Mouse (Mus musculus) activated CD4-positive, CD25-positive, alpha-beta regulatory T cell, adult 4 months (primary cell): ENCODE measurements around the gene Lyzl6. TPM values are rescaled to one million over a fixed set of nuclear protein-coding genes. Genes with fewer than 3 reads are reported as not detected.
"Not testable (repeated sequence)": the region's sequence is repeated elsewhere in the genome, so short reads cannot be mapped to it uniquely, and the experiment has no call there.

Experiments
- ATAC-seq: one replicate; pipeline ENCODE4 v1.8.0; 2017
- polyA plus RNA-seq, 2 experiments: library from polyadenylated mRNA; unstranded; fragments of 100-300 nt; shearing (Covaris generic); gene quantifications; one replicate each; pipeline ENCODE4 v1.2.1; 2017

Gene Lyzl6
- not detected for polyA plus RNA-seq

GRCm38 (mm10) chr11:103638790-103639189 is at the start of gene Lyzl6:
Gene Lyzl6 (minus strand): TSS chr11:103638890.
- ATAC-seq, result no peak

GRCm38 (mm10) chr11:103686706-103687105 is 48.0 kb upstream of the Lyzl6 start:
- no peak for ATAC-seq

- ATAC-seq, result no peak
Observed at GRCm38 (mm10) chr11:103685261-103685736, 46.6 kb upstream of the Lyzl6 start.

GRCm38 (mm10) chr11:103683667-103684334 is 45.1 kb upstream of the Lyzl6 start:
- ATAC-seq, result no peak

- ATAC-seq, result not testable (repeated sequence)
Observed at GRCm38 (mm10) chr11:103677042-103677441, 38.4 kb upstream of the Lyzl6 start.

GRCm38 (mm10) chr11:103675556-103675955 is 36.9 kb upstream of the Lyzl6 start:
- no peak for ATAC-seq

- no peak for ATAC-seq
Observed at GRCm38 (mm10) chr11:103666907-103667426, 28.3 kb upstream of the Lyzl6 start.

GRCm38 (mm10) chr11:103666181-103666906 is 27.7 kb upstream of the Lyzl6 start:
- ATAC-seq, result no peak

GRCm38 (mm10) chr11:103665695-103666094 is 27.0 kb upstream of the Lyzl6 start:
- ATAC-seq, result no peak

- no peak for ATAC-seq
Observed at GRCm38 (mm10) chr11:103663119-103663518, 24.4 kb upstream of the Lyzl6 start.

GRCm38 (mm10) chr11:103662546-103662945 is 23.9 kb upstream of the Lyzl6 start:
- no peak for ATAC-seq

- no peak for ATAC-seq
Observed at GRCm38 (mm10) chr11:103661863-103662262, 23.2 kb upstream of the Lyzl6 start.

GRCm38 (mm10) chr11:103658189-103658588 is 19.5 kb upstream of the Lyzl6 start:
- ATAC-seq, result no peak

- ATAC-seq, result no peak
Observed at GRCm38 (mm10) chr11:103656520-103656919, 17.8 kb upstream of the Lyzl6 start.

GRCm38 (mm10) chr11:103653359-103653965 is 14.8 kb upstream of the Lyzl6 start:
- no peak for ATAC-seq

GRCm38 (mm10) chr11:103651426-103651825 is 12.7 kb upstream of the Lyzl6 start:
- no peak for ATAC-seq

GRCm38 (mm10) chr11:103649983-103650493 is 11.3 kb upstream of the Lyzl6 start:
- ATAC-seq, result no peak

- ATAC-seq, result no peak
Observed at GRCm38 (mm10) chr11:103649301-103649982, 10.8 kb upstream of the Lyzl6 start, which contains the start of gene Rprml. Gene Rprml (plus strand): TSS chr11:103649570.

GRCm38 (mm10) chr11:103648656-103649055 is 10.0 kb upstream of the Lyzl6 start:
- ATAC-seq, result no peak

GRCm38 (mm10) chr11:103647921-103648620 is 9.4 kb upstream of the Lyzl6 start:
- no peak for ATAC-seq

- no peak for ATAC-seq
Observed at GRCm38 (mm10) chr11:103646301-103646700, 7.6 kb upstream of the Lyzl6 start.

- ATAC-seq, result no peak
Observed at GRCm38 (mm10) chr11:103645731-103646130, 7.0 kb upstream of the Lyzl6 start.
